Mouse (Mus musculus): ENCODE results near the gene Zfp638.
"Not testable (repeated sequence)": the region's sequence is repeated elsewhere in the genome, so short reads cannot be mapped to it uniquely, and the experiment has no call there.

Zfp638 gene

DNA sequence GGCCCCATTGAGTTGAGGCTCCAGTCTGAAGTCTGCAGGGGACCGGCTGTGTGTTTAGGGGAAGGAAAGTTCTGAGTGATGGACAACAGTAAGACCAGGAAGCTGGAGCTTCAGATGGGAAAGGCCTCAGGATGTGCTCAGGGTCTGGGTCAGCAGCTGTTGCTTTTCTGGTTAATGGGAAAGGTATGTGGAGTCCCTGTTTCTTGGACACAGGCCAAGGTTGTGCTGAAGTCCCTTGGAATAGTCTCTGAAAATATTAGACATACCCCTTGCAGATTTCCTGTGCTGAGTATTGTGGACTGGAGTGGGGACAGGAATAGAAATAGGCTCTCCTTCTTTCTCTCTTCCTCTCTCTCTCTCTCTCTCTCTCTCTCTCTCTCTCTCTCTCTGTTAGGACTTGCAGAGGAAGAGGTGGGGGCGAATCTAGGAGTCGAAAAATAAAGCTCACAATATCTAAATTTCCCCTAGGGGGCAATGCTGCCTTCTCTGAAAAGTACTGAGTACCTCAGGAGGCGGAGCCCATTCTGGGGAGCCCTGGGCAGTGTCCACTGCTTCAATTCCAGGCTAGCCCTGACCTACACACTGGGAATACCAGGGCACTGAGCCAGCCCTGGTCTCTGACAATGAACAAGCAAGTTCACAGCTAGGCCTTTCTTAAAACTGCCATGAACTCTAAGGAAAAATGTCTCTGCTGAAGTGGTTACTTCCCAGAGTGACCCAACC, 148.2 kb downstream of the Zfp638 start:
- DNase-seq = not testable (repeated sequence)

- DNase-seq = no peak
Observed at GRCm38 (mm10) chr6:84016851-84017250, 149.9 kb downstream of the Zfp638 start.

- DNase-seq = no peak
Observed at GRCm38 (mm10) chr6:84017392-84017791, 150.5 kb downstream of the Zfp638 start.

DNA sequence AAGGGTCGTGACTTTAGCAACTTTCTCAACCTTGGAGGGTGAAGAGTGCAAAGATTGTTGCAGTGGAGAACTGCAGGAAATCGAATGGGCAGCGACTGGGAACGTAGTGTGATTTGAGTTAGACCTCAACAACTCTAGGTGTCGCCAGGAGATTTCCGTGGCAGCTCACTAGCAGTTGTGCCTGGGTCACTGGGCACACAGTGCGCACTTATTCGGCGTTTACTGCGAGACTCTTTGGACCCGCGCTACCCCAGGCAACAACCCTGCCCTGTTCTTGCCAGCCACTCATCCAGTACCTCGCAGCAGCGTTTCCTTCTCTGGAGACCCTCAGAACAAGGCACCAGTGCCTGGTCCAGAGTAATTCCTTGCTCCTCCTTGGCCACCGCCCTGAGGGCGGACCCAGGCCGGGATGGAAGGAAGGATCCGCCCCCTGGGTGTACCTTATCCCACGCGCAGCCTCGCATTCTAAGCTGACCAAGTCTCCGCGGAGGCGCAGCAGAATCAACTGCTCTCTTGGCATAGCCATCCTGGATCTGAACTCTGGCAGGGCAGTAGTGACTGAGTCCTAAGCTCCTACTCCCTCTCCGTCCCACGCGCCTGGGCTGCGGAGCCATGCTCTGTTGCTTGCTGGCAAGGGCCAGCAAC, 152.1 kb downstream of the Zfp638 start:
- DNase-seq = no peak

- DNase-seq = no peak
Observed at GRCm38 (mm10) chr6:84020002-84020401, 153.1 kb downstream of the Zfp638 start.

DNA sequence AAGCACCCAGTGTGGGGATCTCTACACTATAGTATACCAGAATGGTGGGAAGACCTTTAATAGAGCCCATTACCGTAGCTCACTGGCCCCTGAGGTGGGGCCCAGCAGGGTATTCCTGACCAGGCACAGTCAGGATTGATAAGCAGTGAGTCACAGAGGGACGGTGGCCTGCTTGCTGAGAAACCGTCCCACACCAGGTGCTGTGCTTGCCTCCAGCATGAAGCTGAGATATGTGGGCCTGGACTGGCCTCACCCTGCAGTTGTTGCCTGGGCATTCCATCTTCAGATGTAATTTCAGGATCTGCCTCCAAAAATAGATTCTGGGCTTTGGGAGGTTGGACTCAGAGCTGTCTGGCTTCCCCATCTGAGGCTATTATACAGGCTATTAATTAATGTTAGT, 155.1 kb downstream of the Zfp638 start:
- no peak for DNase-seq

DNA sequence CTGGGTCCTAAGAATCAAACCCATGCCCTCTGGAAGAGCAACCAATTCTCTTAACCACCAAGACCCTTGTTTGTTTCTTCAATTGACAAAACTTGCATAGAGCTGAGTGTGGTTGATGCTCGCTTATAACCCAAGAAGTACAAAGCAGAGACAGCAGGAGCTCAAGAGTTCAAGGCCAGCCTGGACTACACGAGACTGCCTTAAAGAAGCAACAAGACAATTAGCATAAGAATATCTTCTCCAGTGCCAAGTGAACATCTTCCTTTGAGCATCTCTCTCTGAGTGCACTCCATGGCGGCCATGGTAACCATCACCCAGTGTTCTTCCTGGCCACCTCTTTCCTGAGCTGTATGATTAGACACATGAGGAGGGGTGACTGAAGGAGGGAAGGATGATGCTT, 158.7 kb downstream of the Zfp638 start:
- DNase-seq = no peak

- no peak for DNase-seq
Observed at GRCm38 (mm10) chr6:84028791-84029190, 161.9 kb downstream of the Zfp638 start.

DNA sequence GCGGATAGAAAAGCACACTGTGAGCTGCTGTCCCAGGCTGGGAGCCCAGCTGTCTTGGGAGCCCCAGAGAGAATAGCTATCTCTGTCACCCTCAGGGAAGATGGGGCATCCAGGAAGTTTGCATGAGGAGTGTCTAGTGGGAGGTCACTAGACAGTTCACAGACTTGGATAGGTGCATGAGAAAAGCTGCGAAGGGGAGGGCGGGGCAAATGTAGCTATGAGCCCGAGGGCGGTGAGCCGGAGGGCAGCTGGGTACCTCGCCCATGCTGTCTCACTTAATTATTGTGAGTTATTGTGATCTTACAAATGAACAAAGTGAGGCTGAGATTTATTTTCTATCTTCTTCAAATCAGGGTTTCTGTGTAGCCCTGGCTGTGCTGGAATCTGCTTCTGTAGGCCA, 162.9 kb downstream of the Zfp638 start:
- DNase-seq = no peak

GRCm38 (mm10) chr6:84032516-84032915, 165.6 kb downstream of the Zfp638 start:
- DNase-seq = not testable (repeated sequence)

Measured in cerebellum, adult 11-12 months (tissue).